Mouse (Mus musculus) heart, postnatal 36 days (tissue): ENCODE measurements at regions not wholly inside any gene's neighbourhood (a gene's known extent, or its start where the extent isn't known, plus 50 kb on each side); places are given as distances from the start of the nearest gene placed in this dataset.

ENCODE experiments used
- DNase-seq, 2 experiments: peaks; one replicate each; pipeline ENCODE4 v3.0.0; 2021 to 2022
- intact Hi-C: fragments of 180-260 bp; cut with DNase I; formaldehyde crosslinking; loops from one replicate; pipeline ENCODE4 v1.15.1; 2025

DNA sequence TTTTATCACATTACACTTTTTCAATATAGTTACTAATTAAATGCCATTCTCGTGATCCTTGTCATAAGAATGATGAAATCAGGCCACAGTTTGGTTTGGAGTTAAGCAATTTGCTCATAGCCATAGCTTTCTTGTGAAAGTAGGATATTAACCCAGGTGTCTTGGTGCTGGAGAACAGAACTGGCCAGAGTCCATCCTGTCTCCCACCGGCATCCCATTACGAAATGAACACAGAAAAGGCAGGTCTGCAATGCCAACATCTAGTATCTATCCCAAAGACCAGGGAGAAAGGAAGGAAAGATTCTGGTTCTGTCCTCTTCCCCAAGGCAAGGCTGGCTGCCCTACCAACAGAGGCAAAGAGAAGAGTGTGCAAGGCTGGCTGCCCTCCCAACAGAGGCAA is 61.6 kb upstream of the Avpr1a start:
- no peak for DNase-seq
- intact Hi-C loops: no loop called here

- intact Hi-C loops: no loop called here
- no peak for DNase-seq
Observed at GRCm38 (mm10) chr10:122379661-122380344, 68.5 kb upstream of the Avpr1a start.

GRCm38 (mm10) chr10:122343291-122343690 is 105.0 kb upstream of the Avpr1a start:
- intact Hi-C loops: no loop called here
- no peak for DNase-seq

GRCm38 (mm10) chr10:122342356-122342755 is 105.9 kb upstream of the Avpr1a start:
- intact Hi-C loops: no loop called here
- DNase-seq: no peak

- DNase-seq: peak; percentile 1 to 15
- intact Hi-C loops: no loop called here
Observed at GRCm38 (mm10) chr10:122326851-122327250, 121.4 kb upstream of the Avpr1a start.

- peak; percentile 3 to 15 for DNase-seq
- intact Hi-C loops: no loop called here
Observed at GRCm38 (mm10) chr10:122318886-122319285, 129.4 kb upstream of the Avpr1a start.

DNA sequence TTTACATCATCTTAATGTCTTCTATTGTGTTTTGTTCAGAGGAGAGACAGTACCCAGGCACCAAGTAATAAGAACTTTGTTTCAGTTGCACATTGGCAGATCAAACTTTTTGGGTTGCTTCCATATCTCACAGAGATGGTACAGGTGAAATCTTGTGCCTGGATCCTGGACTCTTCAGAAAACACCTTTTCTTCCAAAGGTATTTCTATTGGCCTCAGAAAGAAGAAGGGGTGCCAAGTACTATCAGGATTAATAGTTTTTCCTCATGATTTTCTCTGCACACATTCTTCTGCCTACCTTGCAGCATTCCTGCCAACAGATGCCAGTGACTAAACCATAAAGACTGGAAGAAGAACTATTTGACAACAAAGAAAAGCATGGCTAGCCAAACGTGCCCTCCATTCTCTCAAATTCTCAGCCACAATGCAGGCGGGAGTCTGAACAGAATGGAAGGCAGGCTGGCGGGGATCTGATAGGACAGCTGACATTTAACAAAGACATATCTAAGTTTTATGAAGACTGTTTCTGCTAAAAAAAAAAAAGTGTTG is 137.6 kb upstream of the Avpr1a start:
- intact Hi-C loops: no loop called here
- DNase-seq: no peak

- intact Hi-C loops: no loop called here
- peak in 1 of 2 experiments; percentile 21 for DNase-seq
Observed at GRCm38 (mm10) chr10:122308691-122309090, 139.6 kb upstream of the Avpr1a start.

- DNase-seq: no peak
- intact Hi-C loops: no loop called here
Observed at GRCm38 (mm10) chr10:122302259-122302658, 146.0 kb upstream of the Avpr1a start.

DNA sequence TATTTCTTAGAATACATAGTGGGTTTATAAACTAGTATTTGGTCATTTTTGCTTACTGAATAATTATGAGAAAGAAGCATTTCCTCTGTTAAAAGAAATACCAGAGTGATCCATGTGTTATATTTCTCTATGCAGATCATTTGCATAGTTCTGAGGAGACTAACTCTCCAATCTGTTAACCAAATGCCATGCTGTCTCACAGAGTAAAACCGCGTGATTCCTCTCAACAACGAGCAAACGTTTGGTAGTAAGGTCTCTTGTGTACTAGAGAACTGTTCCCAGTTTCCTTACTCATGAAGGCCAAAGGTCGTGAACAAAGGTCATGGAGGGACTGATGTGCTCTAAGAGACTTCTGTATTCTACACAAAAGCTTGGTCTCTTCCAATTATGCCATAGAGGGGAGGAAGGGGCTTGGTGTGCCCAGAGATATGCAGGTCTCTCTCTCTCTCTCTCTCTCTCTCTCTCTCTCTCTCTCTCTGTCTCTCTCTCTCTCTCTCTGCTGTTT is 152.3 kb upstream of the Avpr1a start:
- DNase-seq: no peak
- intact Hi-C loops: loop anchor here (10.0 kb wide), 1 partner anchor 149 kb away; the partner anchor contains the start of gene Avpr1a

DNA sequence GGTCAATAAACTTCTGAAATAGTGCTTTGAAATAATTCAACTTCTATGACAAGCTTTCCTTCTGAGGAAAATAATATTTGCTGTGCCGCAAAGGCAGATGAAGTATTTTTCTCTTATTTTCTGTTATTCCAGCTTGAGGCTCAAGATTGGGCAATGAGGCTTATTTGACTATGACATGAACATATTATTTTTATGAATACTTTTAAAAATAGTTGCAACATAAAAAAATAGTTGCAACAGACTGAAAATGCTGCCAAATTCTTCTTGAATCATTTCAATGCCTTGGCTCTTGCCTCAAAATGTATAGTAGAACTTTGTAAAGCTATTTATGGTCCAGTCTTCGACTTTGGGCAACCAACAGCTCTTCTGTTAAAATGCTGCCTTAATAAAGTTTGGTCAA is 156.7 kb upstream of the Avpr1a start:
- intact Hi-C loops: loop anchor here (10.0 kb wide), 1 partner anchor 153 kb away; the partner anchor contains the start of gene Avpr1a
- no peak for DNase-seq

GRCm38 (mm10) chr10:122291091-122291490 is 157.2 kb upstream of the Avpr1a start:
- DNase-seq: no peak
- intact Hi-C loops: loop anchor here (10.0 kb wide), 1 partner anchor 154 kb away; the partner anchor contains the start of gene Avpr1a

DNA sequence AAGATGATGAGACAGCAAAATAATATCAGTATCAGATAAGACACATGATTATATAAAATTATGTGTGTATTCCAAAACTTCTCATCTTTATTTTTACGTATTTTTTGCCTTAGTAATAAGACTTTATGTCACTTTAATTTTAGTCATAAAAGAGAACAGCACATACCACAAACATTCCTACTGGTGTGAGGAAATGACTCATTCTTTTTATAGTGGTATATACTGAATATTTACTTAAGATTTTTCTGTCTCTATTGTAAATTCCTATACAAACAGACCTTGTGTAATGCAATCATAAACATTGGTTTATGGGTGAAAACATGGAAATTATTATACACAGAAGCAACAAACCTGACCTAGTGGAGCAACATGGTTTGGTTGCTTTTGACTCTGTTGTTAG is 173.4 kb upstream of the Avpr1a start:
- intact Hi-C loops: no loop called here

GRCm38 (mm10) chr10:122274181-122274580 is 174.1 kb upstream of the Avpr1a start:
- intact Hi-C loops: no loop called here
- no peak for DNase-seq

More for the DNA sequence above, 173.4 kb upstream of the Avpr1a start:
- DNase-seq: no peak

DNA sequence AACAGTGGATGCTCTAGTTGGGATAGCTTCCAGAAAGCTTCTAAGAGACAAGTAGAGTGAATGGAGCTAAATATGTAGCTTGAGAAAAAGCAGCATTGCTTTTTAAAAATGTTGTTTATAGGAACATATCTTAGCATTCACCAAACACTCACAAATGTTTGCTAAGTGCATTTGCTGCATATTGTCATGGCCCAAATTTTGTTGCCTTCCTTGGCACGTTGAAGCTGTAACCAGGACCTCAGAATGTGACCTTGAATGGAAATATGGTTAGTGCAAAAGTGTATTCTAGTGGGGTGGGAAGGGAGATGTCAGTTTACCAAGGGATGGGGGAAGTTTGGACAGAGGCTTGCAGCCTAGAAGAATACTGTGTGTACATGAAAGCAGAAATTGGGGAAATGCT is 166.9 kb upstream of the Rxylt1 start:
- DNase-seq: no peak
- intact Hi-C loops: no loop called here

DNA sequence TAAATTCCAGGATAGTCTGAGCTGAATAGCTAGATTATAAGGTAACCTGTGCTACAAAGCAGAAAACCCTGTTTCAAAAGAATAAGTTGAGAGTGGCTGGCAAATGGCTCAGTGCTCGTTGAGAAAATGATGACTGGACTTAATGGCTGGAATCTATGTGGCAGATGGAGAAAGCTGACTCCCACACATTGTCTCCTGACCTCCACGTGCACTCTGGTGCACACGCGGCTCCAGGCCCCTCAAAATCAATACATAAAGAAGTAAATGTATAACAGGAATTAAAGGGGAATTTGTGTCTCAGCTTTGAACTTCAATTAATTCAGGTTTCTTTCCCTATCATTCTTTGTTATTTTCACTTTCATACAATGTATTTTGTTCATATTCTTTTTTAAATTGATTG is 162.2 kb upstream of the Rxylt1 start:
- intact Hi-C loops: no loop called here
- no peak for DNase-seq

DNA sequence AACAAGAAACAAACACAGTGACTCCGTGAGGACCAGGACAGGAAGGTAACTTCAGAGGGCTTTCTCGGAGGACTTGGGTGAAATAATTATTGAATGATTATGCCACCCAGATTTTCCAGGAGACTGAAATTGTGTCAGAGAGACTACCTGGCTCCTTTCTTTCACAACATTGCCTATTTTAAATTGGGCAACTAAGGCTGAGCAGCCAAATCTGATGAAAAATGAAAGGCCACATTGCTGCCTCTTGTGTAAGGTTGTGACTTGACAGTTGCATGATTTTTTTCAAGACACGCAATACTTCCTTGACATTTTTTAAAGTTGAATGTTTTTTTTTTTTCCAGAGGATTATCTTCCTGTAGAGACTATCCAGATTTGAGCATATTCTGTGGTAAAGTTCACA is 161.5 kb upstream of the Rxylt1 start:
- intact Hi-C loops: no loop called here
- DNase-seq: no peak

DNA sequence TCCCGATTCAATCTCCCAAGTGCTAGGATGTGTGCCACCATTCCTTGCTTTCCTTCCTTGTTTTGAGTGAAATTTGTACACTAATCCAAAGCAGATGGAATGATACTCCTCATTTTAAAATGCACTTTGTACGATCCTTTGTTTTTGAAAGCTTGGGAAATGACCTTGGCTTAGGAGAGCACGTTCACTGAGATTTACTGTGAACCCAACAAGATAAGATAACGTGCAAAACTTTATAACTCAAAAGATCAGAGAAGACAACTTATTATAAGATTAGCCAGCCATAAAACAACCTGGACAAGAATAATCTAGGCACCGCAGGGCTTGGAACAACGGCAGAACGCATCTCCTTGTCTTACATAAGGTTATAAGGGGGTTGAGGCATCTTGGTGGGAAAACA is 134.6 kb upstream of the Rxylt1 start:
- intact Hi-C loops: no loop called here

GRCm38 (mm10) chr10:122230746-122231145 is 133.6 kb upstream of the Rxylt1 start:
- DNase-seq: no peak
- intact Hi-C loops: no loop called here

More for the DNA sequence above, 134.6 kb upstream of the Rxylt1 start:
- DNase-seq: no peak

DNA sequence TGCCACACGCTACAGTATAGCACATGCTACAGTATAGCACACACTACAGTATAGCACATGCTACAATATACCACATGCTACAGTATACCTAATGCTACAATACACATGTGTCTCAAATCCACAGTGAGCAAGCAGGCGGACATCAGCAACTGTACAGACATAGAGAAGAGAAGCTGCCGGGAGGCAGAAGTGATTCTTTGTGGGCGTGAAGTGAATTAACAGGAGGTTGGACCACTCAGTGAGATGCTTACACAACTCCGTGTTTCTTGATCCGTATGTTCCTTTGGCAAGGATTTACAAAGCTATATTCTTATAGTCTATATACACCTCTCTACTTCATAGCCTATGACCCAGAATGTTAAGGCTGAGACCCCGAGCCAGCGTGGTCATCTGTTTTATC is 128.5 kb upstream of the Rxylt1 start:
- no peak for DNase-seq
- intact Hi-C loops: no loop called here

- DNase-seq: no peak
- intact Hi-C loops: no loop called here
Observed at GRCm38 (mm10) chr10:122223076-122223475, 125.9 kb upstream of the Rxylt1 start.

- intact Hi-C loops: no loop called here
Observed at GRCm38 (mm10) chr10:122217594-122217993, 120.4 kb upstream of the Rxylt1 start.

More at GRCm38 (mm10) chr10:122217594-122217993, 120.4 kb upstream of the Rxylt1 start:
- no peak for DNase-seq
